Mouse (Mus musculus): Measurements from ENCODE around the gene Ror1.

DNA sequence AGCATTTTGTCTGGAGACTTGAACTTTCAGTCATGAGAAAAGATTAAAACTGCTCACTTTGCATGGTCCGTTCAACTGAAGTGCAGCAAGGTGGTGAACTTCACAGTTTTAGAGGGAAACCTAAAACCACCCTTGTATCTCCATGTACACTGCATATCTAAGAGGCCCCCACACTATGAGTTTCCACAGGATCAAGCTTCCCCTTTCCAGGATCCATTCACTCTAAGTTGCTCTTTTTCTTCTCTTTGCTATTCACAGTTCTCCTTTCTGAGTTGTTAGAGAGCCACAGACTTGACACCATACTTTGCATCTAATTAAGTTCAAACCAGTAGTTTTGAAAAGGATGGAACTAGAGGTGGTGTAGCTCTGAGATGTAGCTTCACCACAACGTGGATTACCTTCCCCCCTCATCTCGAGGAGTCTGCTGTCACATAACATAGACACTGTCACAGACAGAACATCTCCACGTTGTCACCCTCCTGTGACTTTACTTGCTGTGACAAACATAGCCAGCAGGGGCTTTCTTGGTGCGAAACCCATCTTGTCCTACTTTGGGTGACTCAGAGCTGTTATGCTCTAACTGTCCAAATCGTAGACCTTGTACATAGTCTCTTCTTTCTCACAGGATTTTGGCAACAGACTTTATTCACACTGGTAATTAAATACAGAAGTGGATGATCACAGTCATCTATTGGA is 146.6 kb downstream of the Ror1 start:
- TF ChIP-seq CTCF (IDR thresholded peaks at IDR 0.05; ENCODE audit: low read depth) (peak; percentile 14; the same call in 1 of the 2 replicates), EP300 (IDR thresholded peaks at IDR 0.05; ENCODE audit: low read depth) (no peak)
